Mouse (Mus musculus) forebrain, embryonic 12.5 days (tissue): ENCODE data around the gene Serpinb1a. TPM values are rescaled to one million over a fixed set of nuclear protein-coding genes. Genes with fewer than 3 reads are reported as not detected.

Experiments used
- ATAC-seq: fragments of 200-750 bp; cut with Nextera tagmentation; 2 replicates; pipeline ENCODE4 v1.8.0; 2017; ENCODE audit warnings: moderate TSS enrichment; ENCODE audit not compliant: low FRiP score
- H3K27ac ChIP-seq: fragments of 300-500 bp; sonication (generic); 2 replicates; pipeline ENCODE4 v1.5.1; 2016; ENCODE audit warnings: mild to moderate bottlenecking
- H3K27me3 ChIP-seq: fragments of 300-500 bp; sonication (generic); 2 replicates; pipeline ENCODE4 v1.6.1; 2016; ENCODE audit warnings: mild to moderate bottlenecking
- H3K36me3 ChIP-seq: fragments of 300-500 bp; sonication (generic); replicated peaks from 2 replicates; pipeline ENCODE4 v1.6.1; 2016; ENCODE audit warnings: mild to moderate bottlenecking
- H3K4me1 ChIP-seq: fragments of 300-500 bp; sonication (generic); 2 replicates; pipeline ENCODE4 v1.6.1; 2016
- H3K4me2 ChIP-seq: fragments of 300-500 bp; sonication (generic); 2 replicates; pipeline ENCODE4 v1.6.1; 2016; ENCODE audit warnings: mild to moderate bottlenecking, moderate library complexity
- H3K4me3 ChIP-seq: fragments of 300-500 bp; sonication (generic); replicated peaks from 2 replicates; pipeline ENCODE4 v1.5.1; 2016; ENCODE audit warnings: mild to moderate bottlenecking
- H3K9ac ChIP-seq: fragments of 300-500 bp; sonication (generic); 2 replicates; pipeline ENCODE4 v1.6.1; 2016; ENCODE audit warnings: mild to moderate bottlenecking
- H3K9me3 ChIP-seq: fragments of 300-500 bp; sonication (generic); 2 replicates; pipeline ENCODE4 v1.6.1; 2016
- WGBS: fragments of 180-500 bp; shearing (Covaris S2); methylation state at CpG from one replicate; pipeline ENCODE4 v1.1.7; 2016; 5-methylcytosine and 5-hydroxymethylcytosine counted together
- polyA plus RNA-seq: library from polyadenylated mRNA; unstranded; fragments of >200 nt; fragmentation: Nextera tagmentation; extraction: Ambion mirVana; gene quantifications from 2 replicates; pipeline ENCODE4 v1.2.1, GENCODE M21; 2016

The Serpinb1a gene
- polyA plus RNA-seq, 1 experiment from 2014 or later = 0.33 TPM

DNA sequence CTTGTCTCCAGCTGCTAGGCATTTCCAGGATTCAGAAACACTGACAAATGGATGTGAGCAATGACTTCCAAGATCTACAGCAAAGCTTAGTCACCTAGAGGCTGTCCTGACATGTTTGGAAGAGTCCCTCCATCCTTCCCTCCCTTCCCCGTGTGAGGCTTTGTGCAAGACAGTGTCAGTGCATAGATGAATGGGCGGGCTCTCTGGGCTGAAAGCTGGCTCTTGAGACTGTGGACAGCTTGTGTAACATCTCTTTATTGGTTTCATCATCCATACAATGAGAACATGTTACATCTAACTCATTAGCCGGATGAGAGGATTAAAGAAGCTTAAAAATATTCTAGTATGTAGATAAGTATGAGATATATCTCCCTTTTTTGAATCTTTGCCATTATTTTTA is 18.2 kb downstream of the Serpinb1a start:
- Histone ChIP-seq H3K9me3 (no peaks in the 10 kb centered on the region), H3K4me3 (no peak overlapping the region), H3K27ac (no peak overlapping the region), H3K4me2 (no peak overlapping the region), H3K9ac (no peak overlapping the region), H3K4me1 (no peaks in the 10 kb centered on the region), H3K27me3 (no peaks in the 10 kb centered on the region), H3K36me3 (no peaks in the 10 kb centered on the region)
- 71% methylated on average over 3 of the region's 3 CpGs for WGBS
- ATAC-seq = no peak

DNA sequence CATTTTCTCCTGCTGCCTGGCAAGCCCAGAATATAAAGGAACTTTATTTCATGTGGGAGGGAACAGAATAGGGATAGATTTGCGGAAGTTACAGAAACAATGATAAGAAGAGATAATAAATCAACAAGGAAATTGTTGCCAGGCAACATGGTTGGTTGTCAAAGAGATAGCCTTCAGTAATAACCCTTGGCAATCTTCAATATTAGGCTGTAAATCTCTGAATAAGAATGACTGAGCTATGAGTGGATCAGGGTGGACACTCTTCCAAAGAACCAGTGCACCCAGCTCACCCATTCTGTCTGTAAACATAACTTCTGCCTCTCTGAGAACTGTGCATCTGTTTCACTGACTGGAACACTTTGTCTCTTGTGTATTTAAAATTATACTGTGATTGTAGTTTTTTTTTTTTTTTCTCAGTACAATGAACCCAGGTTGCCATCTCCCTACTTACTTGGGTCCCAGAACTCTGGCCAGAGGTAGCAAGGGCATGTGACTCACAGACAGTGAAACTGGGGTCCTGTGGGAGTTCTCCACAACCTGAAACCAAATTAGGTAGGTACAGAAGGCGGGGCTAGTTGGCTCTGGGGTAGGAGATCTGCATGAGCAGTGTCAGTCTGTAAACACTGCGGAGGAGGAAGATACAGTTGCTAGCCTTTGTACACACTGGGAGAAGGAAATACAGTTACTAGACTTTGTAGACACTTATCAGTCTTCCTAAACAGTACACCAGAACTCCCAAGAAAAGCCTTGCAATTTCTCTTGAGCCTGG is 19.3 kb downstream of the Serpinb1a start:
- Histone ChIP-seq H3K9me3 (no peaks in the 10 kb centered on the region), H3K27ac (no peak overlapping the region), H3K27me3 (no peaks in the 10 kb centered on the region), H3K9ac (no peak overlapping the region), H3K4me2 (no peak overlapping the region), H3K36me3 (no peaks in the 10 kb centered on the region), H3K4me1 (no peaks in the 10 kb centered on the region), H3K4me3 (no peak overlapping the region)
- 86% methylated on average over 3 of the region's 3 CpGs for WGBS
- ATAC-seq = no peak

DNA sequence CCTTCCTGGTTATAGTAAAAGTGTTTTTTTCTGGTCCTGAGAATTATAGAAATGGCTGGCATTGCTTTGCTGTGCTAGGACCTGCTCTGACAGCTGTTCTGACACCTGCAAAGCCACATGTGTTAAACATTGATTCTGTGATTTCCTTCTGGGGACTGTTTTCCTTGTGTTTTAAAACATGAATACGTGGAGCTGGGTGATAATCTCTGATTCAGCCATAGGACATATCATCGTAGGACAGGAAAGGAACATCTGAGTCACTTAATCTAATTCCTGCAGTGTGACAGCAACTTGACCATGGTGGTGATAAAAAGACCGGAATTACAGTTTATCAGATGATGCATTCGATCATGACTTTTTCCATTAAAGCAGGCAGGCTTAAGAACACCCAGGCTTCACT is 22.1 kb downstream of the Serpinb1a start:
- 92% methylated on average over 4 of the region's 4 CpGs for WGBS
- no peak overlapping the region for H3K27ac ChIP-seq
- H3K4me2 ChIP-seq = no peak overlapping the region
- no peaks in the 10 kb centered on the region for H3K36me3 ChIP-seq
- H3K9me3 ChIP-seq = no peaks in the 10 kb centered on the region
- no peaks in the 10 kb centered on the region for H3K27me3 ChIP-seq
- H3K4me3 ChIP-seq = no peak overlapping the region
- ATAC-seq = no peak
- no peaks in the 10 kb centered on the region for H3K4me1 ChIP-seq
- H3K9ac ChIP-seq = no peak overlapping the region

DNA sequence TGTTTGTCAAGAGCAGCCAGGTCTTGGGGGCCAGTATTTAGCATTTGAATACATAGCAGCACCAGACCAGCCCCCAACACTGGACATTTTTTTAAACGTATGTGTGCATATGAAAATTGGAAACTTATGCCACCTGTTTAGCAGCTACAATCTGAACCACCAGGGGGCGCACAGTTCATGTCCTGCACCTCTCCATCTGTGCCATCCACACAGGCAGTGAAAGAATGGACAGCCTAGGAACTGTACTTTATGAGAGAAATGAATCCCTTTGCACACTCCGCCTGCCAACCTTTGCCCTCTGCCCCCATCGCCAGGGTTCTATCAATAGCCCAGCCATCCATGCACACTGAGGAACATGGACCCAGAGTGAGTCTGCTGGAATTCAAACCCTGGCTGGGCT is 23.0 kb downstream of the Serpinb1a start:
- no peaks in the 10 kb centered on the region for H3K36me3 ChIP-seq
- no peak overlapping the region for H3K27ac ChIP-seq
- no peak overlapping the region for H3K4me2 ChIP-seq
- ATAC-seq = no peak
- 58% methylated on average over 4 of the region's 4 CpGs for WGBS
- H3K4me3 ChIP-seq = no peak overlapping the region
- H3K4me1 ChIP-seq = no peaks in the 10 kb centered on the region
- no peak overlapping the region for H3K9ac ChIP-seq
- no peaks in the 10 kb centered on the region for H3K9me3 ChIP-seq
- no peaks in the 10 kb centered on the region for H3K27me3 ChIP-seq

DNA sequence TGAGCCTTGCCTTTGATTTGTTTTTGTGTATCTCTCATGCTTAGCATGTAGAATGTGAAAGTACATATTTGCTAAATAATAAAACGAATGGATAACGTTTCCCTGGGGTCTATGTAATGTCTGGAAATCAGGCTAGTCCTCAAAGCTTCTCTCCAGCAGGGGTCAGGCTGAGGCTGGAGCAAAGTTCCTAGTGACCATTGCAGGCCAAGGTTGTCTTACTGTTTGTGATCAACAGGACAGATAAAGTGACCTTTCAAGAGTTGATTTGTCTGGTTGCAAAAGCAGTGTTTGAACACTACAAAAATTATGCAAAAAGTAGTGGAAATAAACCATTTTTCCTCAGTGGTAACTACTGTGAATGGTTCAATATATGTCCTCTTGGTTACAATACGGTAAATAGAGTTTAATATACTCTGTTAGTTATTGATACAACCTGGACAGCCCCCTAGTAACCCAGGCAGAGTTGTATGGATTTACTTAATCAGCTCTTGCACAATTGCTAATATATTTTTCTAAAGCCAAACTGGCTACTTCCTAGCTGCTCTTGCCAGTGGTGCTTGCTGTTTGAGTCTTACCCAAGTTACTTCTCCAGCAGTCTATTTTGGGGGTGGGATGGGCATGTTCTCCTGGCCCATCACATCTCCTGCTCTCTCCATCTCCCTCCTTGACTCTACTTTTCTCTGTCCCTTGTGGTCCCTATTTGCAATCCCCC is 23.7 kb downstream of the Serpinb1a start:
- H3K9me3 ChIP-seq = no peaks in the 10 kb centered on the region
- H3K4me3 ChIP-seq = no peak overlapping the region
- no peak for ATAC-seq
- H3K27ac ChIP-seq = no peak overlapping the region
- no peaks in the 10 kb centered on the region for H3K4me1 ChIP-seq
- no peak overlapping the region for H3K9ac ChIP-seq
- no peak overlapping the region for H3K4me2 ChIP-seq
- 84% methylated on average over 3 of the region's 3 CpGs for WGBS
- H3K36me3 ChIP-seq = 0 out of 2 replicates have a peak, but pooled peaks cover 4% of the 10 kb centered on the region
- H3K27me3 ChIP-seq = no peaks in the 10 kb centered on the region

DNA sequence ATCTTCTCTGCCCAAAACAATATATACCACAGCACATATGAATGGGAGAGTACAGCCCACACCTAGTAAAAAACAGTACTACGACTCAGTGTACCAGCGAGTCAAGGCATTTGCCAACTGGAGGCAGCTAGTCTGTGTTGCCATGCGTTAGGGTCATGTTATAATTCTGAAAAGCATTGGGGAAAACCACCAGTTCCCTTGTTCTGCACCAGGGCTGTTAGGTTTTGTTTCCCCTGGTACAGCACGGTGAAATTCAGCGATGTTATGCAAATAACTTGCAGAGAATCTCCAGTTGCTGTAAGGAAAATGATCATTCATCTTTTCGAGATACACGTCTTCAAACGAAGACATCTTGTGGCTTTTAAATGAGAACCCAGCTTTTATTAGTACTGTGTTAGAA is 25.4 kb downstream of the Serpinb1a start:
- H3K9ac ChIP-seq = no peak overlapping the region
- no peaks in the 10 kb centered on the region for H3K9me3 ChIP-seq
- 92% methylated on average over 8 of the region's 8 CpGs for WGBS
- peaks cover 18% of the 10 kb centered on the region for H3K36me3 ChIP-seq
- no peak for ATAC-seq
- no peak overlapping the region for H3K4me2 ChIP-seq
- H3K4me1 ChIP-seq = no peaks in the 10 kb centered on the region
- no peak overlapping the region for H3K27ac ChIP-seq
- no peak overlapping the region for H3K4me3 ChIP-seq
- H3K27me3 ChIP-seq = no peaks in the 10 kb centered on the region

DNA sequence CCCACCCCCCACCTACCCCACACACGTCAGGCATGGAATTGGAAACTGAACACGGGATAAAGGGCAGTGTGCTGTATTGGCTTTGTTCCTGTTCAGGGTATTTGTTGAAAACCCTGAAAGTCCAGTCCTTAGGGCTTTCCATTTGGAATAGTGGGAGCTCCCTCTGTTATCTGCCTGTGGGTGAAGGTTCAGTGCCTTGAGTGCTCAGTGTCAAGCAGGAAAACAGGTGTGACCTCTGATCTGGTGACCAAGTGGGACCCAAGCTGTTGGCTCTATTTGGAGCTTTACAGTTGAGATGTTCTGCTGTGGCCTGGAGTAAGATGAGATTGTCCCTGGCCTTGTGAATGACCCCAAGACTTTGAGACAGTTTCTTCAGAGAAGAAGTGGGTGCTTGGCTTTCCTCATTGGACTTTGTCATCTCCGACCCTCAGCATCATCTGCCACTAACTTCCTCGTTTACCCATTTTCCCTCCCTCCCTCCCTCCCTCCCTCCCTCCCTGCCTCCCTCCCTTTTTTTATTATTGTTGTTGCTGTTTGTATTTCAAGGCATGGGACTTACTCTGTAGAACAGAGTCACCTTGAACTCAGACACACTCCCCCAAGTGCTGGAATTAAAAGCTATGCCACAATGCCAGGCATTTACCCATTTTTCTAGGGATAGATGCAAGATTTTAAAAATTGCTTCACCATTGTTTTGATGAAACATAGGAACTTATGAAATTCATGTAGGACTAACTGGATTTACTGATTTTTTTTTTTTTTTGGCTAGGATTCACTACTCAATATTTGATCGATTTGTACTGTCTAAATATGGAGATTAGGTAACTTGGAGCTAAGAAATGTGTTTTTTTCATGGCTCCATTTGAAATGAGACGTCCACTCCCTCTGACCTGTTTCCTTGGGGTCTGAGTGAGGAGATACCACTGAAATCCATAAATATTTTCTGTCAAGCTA is 26.3 kb downstream of the Serpinb1a start:
- Histone ChIP-seq H3K27me3 (no peaks in the 10 kb centered on the region), H3K4me2 (no peak overlapping the region), H3K36me3 (peaks cover 25% of the 10 kb centered on the region), H3K4me3 (no peak overlapping the region), H3K9ac (no peak overlapping the region), H3K4me1 (no peaks in the 10 kb centered on the region), H3K9me3 (no peaks in the 10 kb centered on the region), H3K27ac (no peak overlapping the region)
- ATAC-seq = no peak
- 75% methylated on average over 6 of the region's 6 CpGs for WGBS

DNA sequence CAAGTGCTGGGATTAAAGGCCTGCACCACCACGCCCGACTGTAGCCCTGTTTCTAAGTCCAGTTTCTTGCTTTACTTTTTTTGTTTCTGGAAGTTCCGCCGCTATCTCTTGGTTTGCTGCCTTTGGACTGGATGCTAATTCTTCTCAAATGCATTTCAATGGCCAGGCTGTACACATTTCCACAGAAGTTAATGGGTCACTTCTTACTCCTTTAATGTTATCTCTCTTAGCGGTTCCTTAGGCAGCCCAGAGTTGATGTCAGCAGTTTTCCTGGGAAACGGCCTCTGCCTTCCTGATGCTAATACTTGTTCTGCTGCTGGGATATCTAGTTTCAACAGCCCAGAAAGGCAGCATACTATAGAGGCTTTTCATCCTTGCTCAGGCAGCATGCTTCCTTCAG is 27.9 kb downstream of the Serpinb1a start:
- Histone ChIP-seq H3K4me2 (no peak overlapping the region), H3K27ac (no peak overlapping the region), H3K27me3 (no peaks in the 10 kb centered on the region), H3K36me3 (peaks cover 37% of the 10 kb centered on the region), H3K9me3 (no peaks in the 10 kb centered on the region), H3K4me1 (no peaks in the 10 kb centered on the region), H3K4me3 (no peak overlapping the region), H3K9ac (no peak overlapping the region)
- WGBS = 91% methylated on average over 6 of the region's 6 CpGs
- no peak for ATAC-seq

DNA sequence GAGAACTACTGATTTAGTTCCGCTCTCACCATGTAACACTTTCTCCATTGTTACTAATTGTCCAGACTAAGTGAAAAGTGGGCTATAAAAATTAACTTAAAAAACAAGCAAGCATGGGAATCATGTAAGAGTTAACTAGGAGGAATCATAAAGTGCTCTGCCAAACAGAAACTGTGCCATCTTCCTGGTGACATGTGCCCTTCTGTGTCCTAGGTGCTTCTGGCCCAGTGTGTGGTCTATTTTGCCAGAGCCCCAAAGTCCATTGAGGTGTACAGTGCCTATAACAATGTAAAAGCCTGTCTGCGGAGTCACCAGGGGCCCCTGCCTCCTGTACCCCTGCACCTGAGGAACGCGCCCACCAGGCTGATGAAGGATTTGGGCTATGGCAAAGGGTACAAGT is 29.3 kb downstream of the Serpinb1a start:
- WGBS = 96% methylated on average over 4 of the region's 4 CpGs
- Histone ChIP-seq H3K27me3 (no peaks in the 10 kb centered on the region), H3K9me3 (no peaks in the 10 kb centered on the region), H3K4me2 (no peak overlapping the region), H3K4me1 (no peaks in the 10 kb centered on the region), H3K27ac (no peak overlapping the region), H3K9ac (no peak overlapping the region), H3K4me3 (no peak overlapping the region), H3K36me3 (peaks cover 49% of the 10 kb centered on the region)
- ATAC-seq = no peak

DNA sequence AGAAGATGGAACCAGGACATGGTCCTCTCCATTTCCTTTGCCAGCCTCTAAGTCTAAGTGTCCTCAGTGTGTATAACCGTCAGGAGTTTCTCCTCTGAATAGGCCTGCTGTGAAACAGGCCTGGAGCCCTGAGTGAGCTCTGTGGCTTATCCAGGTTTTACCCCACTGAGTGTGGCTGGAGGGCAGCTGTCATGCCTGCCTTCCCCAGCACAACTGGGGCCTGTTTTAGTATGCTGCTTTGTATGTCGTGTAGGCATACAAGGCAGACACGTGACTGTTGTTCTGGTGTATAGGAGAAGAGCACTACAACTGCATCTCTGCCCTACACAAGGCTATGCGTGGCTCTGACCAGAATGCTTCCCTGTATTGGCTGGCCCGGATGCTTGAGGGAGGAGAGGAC is 31.1 kb downstream of the Serpinb1a start:
- peaks cover 56% of the 10 kb centered on the region for H3K36me3 ChIP-seq
- no peak for ATAC-seq
- no peak overlapping the region for H3K4me2 ChIP-seq
- H3K9ac ChIP-seq = no peak overlapping the region
- no peaks in the 10 kb centered on the region for H3K4me1 ChIP-seq
- H3K27ac ChIP-seq = no peak overlapping the region
- H3K9me3 ChIP-seq = no peaks in the 10 kb centered on the region
- H3K27me3 ChIP-seq = no peaks in the 10 kb centered on the region
- 81% methylated on average over 5 of the region's 5 CpGs for WGBS
- no peak overlapping the region for H3K4me3 ChIP-seq

DNA sequence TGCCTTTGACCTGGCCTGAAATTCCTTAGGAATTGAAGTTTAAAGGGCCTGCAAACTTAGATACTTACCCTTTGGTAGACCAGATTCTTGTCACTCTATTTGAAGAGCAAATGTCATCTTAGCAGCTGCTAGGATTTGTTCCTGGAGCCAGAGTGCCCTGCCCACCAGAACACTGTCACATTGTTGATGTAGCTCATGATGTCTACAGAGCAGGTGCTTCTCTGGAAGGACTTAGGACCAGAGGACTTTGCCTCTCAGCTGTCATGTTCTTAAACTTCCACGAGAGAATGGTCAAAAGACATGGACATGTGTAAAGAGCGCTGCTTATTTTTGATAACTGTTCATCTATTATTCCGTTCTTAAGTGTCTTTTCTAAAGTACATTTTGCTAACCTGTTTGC is 31.7 kb downstream of the Serpinb1a start:
- no peak for ATAC-seq
- Histone ChIP-seq H3K4me1 (no peaks in the 10 kb centered on the region), H3K27ac (no peak overlapping the region), H3K36me3 (peaks cover 58% of the 10 kb centered on the region), H3K9ac (no peak overlapping the region), H3K4me3 (no peak overlapping the region), H3K9me3 (no peaks in the 10 kb centered on the region), H3K4me2 (no peak overlapping the region), H3K27me3 (no peaks in the 10 kb centered on the region)
- WGBS = 93% methylated on average over 3 of the region's 3 CpGs

DNA sequence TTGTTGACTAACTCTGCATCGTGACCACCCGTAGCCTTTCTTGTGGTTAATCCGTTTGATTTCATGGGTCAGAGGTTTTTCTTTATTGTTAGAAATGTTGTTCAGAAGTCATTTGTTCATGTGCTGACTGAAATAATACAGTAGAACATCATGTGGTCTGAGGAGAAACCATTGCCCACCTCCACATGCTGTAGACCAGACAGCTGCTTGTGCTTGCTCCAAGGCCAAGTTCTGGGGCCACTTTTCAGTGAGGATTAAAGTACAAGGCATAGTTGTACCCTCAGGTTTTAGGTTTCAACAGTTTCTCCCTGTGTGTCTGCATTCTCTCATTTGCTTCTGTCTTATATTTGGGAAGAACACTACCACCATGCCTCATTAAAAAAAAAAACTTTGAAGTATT is 43.4 kb downstream of the Serpinb1a start:
- no peak for ATAC-seq
- Histone ChIP-seq H3K4me2 (no peak overlapping the region), H3K36me3 (peaks cover 30% of the 10 kb centered on the region), H3K27ac (no peak overlapping the region), H3K4me1 (peaks cover 27% of the 10 kb centered on the region), H3K9ac (no peak overlapping the region), H3K9me3 (no peaks in the 10 kb centered on the region), H3K27me3 (no peaks in the 10 kb centered on the region), H3K4me3 (no peak overlapping the region)
- 65% methylated on average over 3 of the region's 3 CpGs for WGBS
